Mouse (Mus musculus): ENCODE data around the gene Hsd17b12. TPM values are rescaled to one million over a fixed set of nuclear protein-coding genes. Genes with fewer than 3 reads are reported as not detected.

Gene Hsd17b12
- polyA plus RNA-seq, 1 experiment from 2014 or later = 141 TPM

- WGBS = 80% methylated on average over 2 of the region's 2 CpGs
- Histone ChIP-seq H3K27me3 (replicated peaks) (no peaks in the 10 kb centered on the region), H3K27ac (replicated peaks) (0 out of 2 replicates have a peak overlapping the region, but pooled peaks have one; percentile 28), H3K4me2 (no peak overlapping the region), H3K4me3 (replicated peaks) (no peak overlapping the region), H3K4me1 (peaks cover 31% of the 10 kb centered on the region), H3K9ac (replicated peaks) (no peak overlapping the region), H3K9me3 (replicated peaks) (no peaks in the 10 kb centered on the region), H3K36me3 (no peaks in the 10 kb centered on the region)
- no peak for ATAC-seq (ENCODE audit: low FRiP score)
These were observed 113.6 kb downstream of the Hsd17b12 start for GRCm38 (mm10) chr2:94044174-94044573.

- H3K4me2 ChIP-seq = no peak overlapping the region
- no peak overlapping the region; the same call in 1 of the 2 replicates for H3K27ac ChIP-seq (replicated peaks)
- H3K9me3 ChIP-seq (replicated peaks) = no peaks in the 10 kb centered on the region
- H3K9ac ChIP-seq (replicated peaks) = no peak overlapping the region
- 29% methylated on average over 5 of the region's 5 CpGs for WGBS
- no peaks in the 10 kb centered on the region for H3K36me3 ChIP-seq
- H3K4me3 ChIP-seq (replicated peaks) = no peak overlapping the region
- H3K4me1 ChIP-seq = peaks cover 26% of the 10 kb centered on the region
- H3K27me3 ChIP-seq (replicated peaks) = no peaks in the 10 kb centered on the region
- ATAC-seq (ENCODE audit: low FRiP score) = peak; percentile 58
These were observed 114.1 kb downstream of the Hsd17b12 start for GRCm38 (mm10) chr2:94043662-94044061.

GRCm38 (mm10) chr2:94042461-94042860 is 115.3 kb downstream of the Hsd17b12 start:
- Histone ChIP-seq H3K4me3 (replicated peaks) (no peak overlapping the region), H3K36me3 (no peaks in the 10 kb centered on the region), H3K27ac (replicated peaks) (no peak overlapping the region), H3K4me2 (no peak overlapping the region), H3K27me3 (replicated peaks) (no peaks in the 10 kb centered on the region), H3K9me3 (replicated peaks) (no peaks in the 10 kb centered on the region), H3K9ac (replicated peaks) (no peak overlapping the region), H3K4me1 (peaks cover 20% of the 10 kb centered on the region)
- 94% methylated on average over 3 of the region's 3 CpGs for WGBS
- no peak for ATAC-seq (ENCODE audit: low FRiP score)

- H3K9ac ChIP-seq (replicated peaks) = no peak overlapping the region
- WGBS = 92% methylated on average over 5 of the region's 5 CpGs
- H3K36me3 ChIP-seq = no peaks in the 10 kb centered on the region
- ATAC-seq (ENCODE audit: low FRiP score) = no peak
- no peak overlapping the region for H3K4me2 ChIP-seq
- no peak overlapping the region for H3K4me3 ChIP-seq (replicated peaks)
- H3K9me3 ChIP-seq (replicated peaks) = no peaks in the 10 kb centered on the region
- peaks cover 18% of the 10 kb centered on the region for H3K4me1 ChIP-seq
- no peak overlapping the region for H3K27ac ChIP-seq (replicated peaks)
- H3K27me3 ChIP-seq (replicated peaks) = no peaks in the 10 kb centered on the region
These were observed 117.2 kb downstream of the Hsd17b12 start for GRCm38 (mm10) chr2:94040391-94041125.

- H3K9me3 ChIP-seq (replicated peaks) = no peaks in the 10 kb centered on the region
- H3K36me3 ChIP-seq = peaks cover 5% of the 10 kb centered on the region; the same call in 1 of the 2 replicates
- no peak overlapping the region for H3K27ac ChIP-seq (replicated peaks)
- H3K9ac ChIP-seq (replicated peaks) = no peak overlapping the region
- no peaks in the 10 kb centered on the region for H3K27me3 ChIP-seq (replicated peaks)
- peak; percentile 91 for ATAC-seq (ENCODE audit: low FRiP score)
- H3K4me3 ChIP-seq (replicated peaks) = no peak overlapping the region
- H3K4me2 ChIP-seq = no peak overlapping the region
- no peaks in the 10 kb centered on the region for H3K4me1 ChIP-seq
- WGBS = 70% methylated on average over 9 of the region's 9 CpGs
These were observed 122.1 kb downstream of the Hsd17b12 start for GRCm38 (mm10) chr2:94035428-94036331.

GRCm38 (mm10) chr2:94030602-94031001 is 127.2 kb downstream of the Hsd17b12 start:
- no peak overlapping the region for H3K27ac ChIP-seq (replicated peaks)
- ATAC-seq (ENCODE audit: low FRiP score) = no peak
- H3K4me1 ChIP-seq = no peaks in the 10 kb centered on the region

GRCm38 (mm10) chr2:94024637-94025036 is 133.1 kb downstream of the Hsd17b12 start:
- WGBS = 65% methylated on average over 6 of the region's 6 CpGs

More at GRCm38 (mm10) chr2:94030602-94031001, 127.2 kb downstream of the Hsd17b12 start:
- no peak overlapping the region for H3K4me3 ChIP-seq (replicated peaks)
- peaks cover 5% of the 10 kb centered on the region; the same call in 1 of the 2 replicates for H3K36me3 ChIP-seq
- no peak overlapping the region for H3K4me2 ChIP-seq
- H3K27me3 ChIP-seq (replicated peaks) = no peaks in the 10 kb centered on the region
- no peak overlapping the region for H3K9ac ChIP-seq (replicated peaks)
- no peaks in the 10 kb centered on the region for H3K9me3 ChIP-seq (replicated peaks)

GRCm38 (mm10) chr2:94010335-94011291 is 147.2 kb downstream of the Hsd17b12 start, which contains the start of gene Alkbh3:
Alkbh3 (minus strand) TSS chr2:94010807.
- Histone ChIP-seq H3K4me1 (peaks cover 22% of the 10 kb centered on the region), H3K36me3 (peaks cover 26% of the 10 kb centered on the region)

More at GRCm38 (mm10) chr2:94024637-94025036, 133.1 kb downstream of the Hsd17b12 start:
- Histone ChIP-seq H3K27me3 (replicated peaks) (no peaks in the 10 kb centered on the region), H3K9ac (replicated peaks) (no peak overlapping the region), H3K4me3 (replicated peaks) (no peak overlapping the region), H3K9me3 (replicated peaks) (no peaks in the 10 kb centered on the region), H3K4me2 (no peak overlapping the region), H3K36me3 (no peaks in the 10 kb centered on the region), H3K27ac (replicated peaks) (no peak overlapping the region), H3K4me1 (no peaks in the 10 kb centered on the region)
- no peak for ATAC-seq (ENCODE audit: low FRiP score)

GRCm38 (mm10) chr2:94002331-94002730 is 155.4 kb downstream of the Hsd17b12 start:
- H3K4me2 ChIP-seq = no peak overlapping the region
- 2% methylated on average over 2 of the region's 2 CpGs for WGBS
- no peaks in the 10 kb centered on the region for H3K4me1 ChIP-seq
- H3K9ac ChIP-seq (replicated peaks) = no peak overlapping the region
- no peaks in the 10 kb centered on the region for H3K9me3 ChIP-seq (replicated peaks)
- no peaks in the 10 kb centered on the region for H3K27me3 ChIP-seq (replicated peaks)
- peaks cover 81% of the 10 kb centered on the region for H3K36me3 ChIP-seq
- peak; percentile 77 for ATAC-seq (ENCODE audit: low FRiP score)
- no peak overlapping the region for H3K4me3 ChIP-seq (replicated peaks)
- no peak overlapping the region for H3K27ac ChIP-seq (replicated peaks)

More at GRCm38 (mm10) chr2:94010335-94011291, 147.2 kb downstream of the Hsd17b12 start, which contains the start of gene Alkbh3:
- peak within 1 kb of the TSS; percentile 80 for H3K9ac ChIP-seq (replicated peaks)
- H3K27me3 ChIP-seq (replicated peaks) = no peaks in the 10 kb centered on the region
- H3K4me3 ChIP-seq (replicated peaks) = peak within 1 kb of the TSS; percentile 77
- H3K4me2 ChIP-seq = peak within 1 kb of the TSS; percentile 66
- WGBS = 6% methylated on average over 47 of the region's 47 CpGs
- H3K9me3 ChIP-seq (replicated peaks) = no peaks in the 10 kb centered on the region
- peak; percentile 99 for ATAC-seq (ENCODE audit: low FRiP score)
- peak within 1 kb of the TSS; percentile 51; the same call in 1 of the 2 replicates for H3K27ac ChIP-seq (replicated peaks)

- Histone ChIP-seq H3K9me3 (replicated peaks) (no peaks in the 10 kb centered on the region), H3K36me3 (peaks cover 81% of the 10 kb centered on the region), H3K4me3 (replicated peaks) (no peak overlapping the region), H3K27ac (replicated peaks) (no peak overlapping the region), H3K4me2 (no peak overlapping the region), H3K27me3 (replicated peaks) (no peaks in the 10 kb centered on the region), H3K9ac (replicated peaks) (no peak overlapping the region), H3K4me1 (no peaks in the 10 kb centered on the region)
- WGBS = 82% methylated on average over 4 of the region's 4 CpGs
- ATAC-seq (ENCODE audit: low FRiP score) = no peak
These were observed 155.8 kb downstream of the Hsd17b12 start for GRCm38 (mm10) chr2:94001918-94002317.

- no peak for ATAC-seq (ENCODE audit: low FRiP score)
- Histone ChIP-seq H3K9ac (replicated peaks) (no peak overlapping the region), H3K4me2 (no peak overlapping the region), H3K4me1 (no peaks in the 10 kb centered on the region), H3K4me3 (replicated peaks) (no peak overlapping the region), H3K27ac (replicated peaks) (no peak overlapping the region), H3K36me3 (peaks cover 79% of the 10 kb centered on the region), H3K27me3 (replicated peaks) (no peaks in the 10 kb centered on the region), H3K9me3 (replicated peaks) (no peaks in the 10 kb centered on the region)
- WGBS = 79% methylated on average over 6 of the region's 6 CpGs
These were observed 156.4 kb downstream of the Hsd17b12 start for GRCm38 (mm10) chr2:94001411-94001810.
